Mouse (Mus musculus) thymus, postnatal 36 days (tissue): ENCODE data around the gene Lmbrd1.
"Not testable (repeated sequence)": the region's sequence is repeated elsewhere in the genome, so short reads cannot be mapped to it uniquely, and the experiment has no call there.

ENCODE experiments used
- DNase-seq, 2 experiments: peaks; one replicate each; pipeline ENCODE4 v3.0.0; 2022; ENCODE audit warnings: mixed read lengths in 2 of 2

Lmbrd1 gene

DNA sequence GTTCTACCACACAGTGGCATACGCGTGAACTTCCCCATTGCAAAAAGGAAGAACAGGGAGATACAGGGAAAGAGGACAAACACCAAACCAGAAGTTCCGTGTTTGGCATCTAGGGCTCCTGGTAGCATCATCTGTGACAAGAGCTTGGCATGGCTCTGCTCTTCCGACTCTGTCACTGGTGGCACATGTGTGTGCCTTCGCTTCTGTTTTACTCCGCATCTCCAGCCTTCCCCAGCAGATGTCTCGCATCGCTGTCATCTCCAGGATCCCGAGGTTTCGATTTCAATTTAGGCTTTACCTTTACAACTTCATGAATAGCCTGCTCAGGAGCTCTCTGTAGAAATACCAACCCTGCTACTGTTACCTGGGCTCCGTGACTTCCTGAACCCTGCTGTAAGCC lies 51.4 kb downstream of the Lmbrd1 start:
- DNase-seq = no peak

DNA sequence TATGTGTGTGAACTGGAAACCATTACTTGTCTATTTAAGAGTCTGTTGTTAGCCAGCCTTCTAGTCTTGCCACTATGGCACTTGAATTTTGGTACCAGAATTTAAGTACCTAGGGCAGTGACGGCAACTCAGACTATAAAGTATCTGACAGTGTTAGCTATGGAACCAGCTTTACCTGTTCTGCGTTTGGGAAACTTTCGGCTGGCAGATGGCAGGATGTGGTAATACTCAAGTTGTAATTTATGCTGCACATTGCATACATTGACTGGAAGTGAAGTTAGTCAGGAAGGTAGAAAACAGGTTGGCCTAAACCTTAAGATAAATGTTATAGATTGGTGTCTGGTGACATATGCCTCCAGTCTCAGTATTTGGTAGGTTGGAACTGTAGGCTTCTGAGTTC lies 53.9 kb downstream of the Lmbrd1 start:
- no peak for DNase-seq

DNA sequence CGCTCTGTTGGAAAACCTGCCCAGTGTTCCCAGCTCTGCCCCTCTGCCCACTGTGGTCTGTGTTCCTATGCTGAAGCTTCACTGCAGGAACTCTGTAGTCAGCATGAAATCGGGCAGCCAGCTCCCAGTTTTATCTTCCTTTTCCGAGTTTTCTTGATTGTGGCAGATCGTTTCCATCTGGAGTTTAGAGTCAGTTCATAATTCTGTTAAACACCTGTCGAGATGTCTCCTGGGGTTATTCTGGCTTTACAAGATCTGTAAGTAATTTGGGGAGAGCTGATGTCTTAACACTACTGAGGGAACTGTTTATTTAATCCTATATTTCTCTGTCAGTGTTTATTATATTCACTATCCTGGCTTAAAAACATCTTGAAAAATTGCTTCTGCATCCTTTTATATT lies 56.4 kb downstream of the Lmbrd1 start:
- no peak for DNase-seq

DNA sequence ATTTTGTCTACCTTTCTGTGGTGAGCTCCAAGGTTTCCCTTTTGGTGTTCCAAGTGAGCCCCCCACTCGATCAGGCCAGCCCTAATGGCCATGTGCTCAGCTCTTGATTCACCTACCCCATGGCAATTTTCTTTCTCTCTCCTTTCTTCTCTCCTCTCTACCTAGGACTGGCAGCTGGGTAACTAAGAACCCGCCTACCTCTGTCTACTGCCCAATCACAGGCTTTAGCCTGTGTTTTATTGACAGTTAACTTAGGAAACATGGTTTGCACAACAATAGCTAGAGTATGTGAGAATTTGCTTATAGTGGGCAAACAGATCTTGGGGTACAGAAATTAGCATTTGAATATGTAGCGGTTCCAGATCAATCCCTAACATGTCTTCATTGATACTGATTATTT lies 62.5 kb downstream of the Lmbrd1 start:
- DNase-seq = no peak

DNA sequence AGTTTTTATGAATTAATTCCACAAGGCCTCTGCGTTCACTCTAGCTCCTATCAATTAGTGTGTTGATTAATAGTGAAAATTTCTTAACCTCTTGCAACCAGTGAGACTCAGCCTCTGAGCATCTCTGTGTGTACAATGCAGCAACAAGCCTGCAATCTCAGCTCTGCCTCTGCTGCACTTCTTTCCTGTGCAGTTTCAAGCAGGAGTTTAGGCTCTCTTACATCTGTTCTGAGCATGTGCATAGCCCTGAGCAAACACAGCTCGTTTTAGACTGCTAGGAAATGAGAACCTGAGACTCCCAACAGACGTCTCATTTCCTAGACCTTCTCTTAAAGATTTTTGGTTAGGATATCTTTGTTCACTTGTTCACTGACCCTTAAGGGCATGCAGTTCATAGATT lies 63.1 kb downstream of the Lmbrd1 start:
- DNase-seq = no peak

DNA sequence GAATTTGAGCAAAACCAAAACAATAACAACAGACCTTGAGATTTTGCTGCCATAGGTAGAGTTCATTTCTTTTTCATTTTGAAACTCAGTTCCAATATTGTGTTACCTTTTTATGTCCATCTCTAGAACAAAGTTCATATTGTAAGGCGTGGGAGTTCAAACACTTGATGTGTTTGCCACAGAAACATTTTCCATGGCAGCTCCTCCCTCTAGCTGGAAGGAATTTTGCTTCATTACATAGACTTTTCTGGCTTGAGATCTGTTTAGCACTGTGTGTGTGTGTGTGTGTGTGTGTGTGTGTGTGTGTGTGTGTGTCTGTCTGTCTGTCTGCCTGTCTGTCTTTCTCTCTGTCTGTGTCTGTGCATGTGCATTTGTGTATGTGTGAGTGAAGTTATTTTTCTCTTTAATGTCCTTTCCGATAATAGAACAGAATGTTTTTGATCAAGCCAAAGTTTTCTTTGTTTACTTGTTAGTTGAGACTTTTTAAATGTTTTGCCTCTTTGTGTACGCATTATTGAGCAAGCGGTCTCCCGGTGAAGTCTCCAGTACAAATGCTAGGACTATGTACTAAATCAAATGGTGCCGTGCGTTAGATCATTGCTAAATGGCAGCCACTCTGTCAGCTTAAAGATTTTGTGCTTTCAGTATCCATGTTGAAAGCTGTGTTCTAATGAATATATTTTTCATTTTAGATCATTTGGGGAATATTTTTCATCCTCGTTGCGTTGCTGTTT lies 64.9 kb downstream of the Lmbrd1 start:
- no peak for DNase-seq

DNA sequence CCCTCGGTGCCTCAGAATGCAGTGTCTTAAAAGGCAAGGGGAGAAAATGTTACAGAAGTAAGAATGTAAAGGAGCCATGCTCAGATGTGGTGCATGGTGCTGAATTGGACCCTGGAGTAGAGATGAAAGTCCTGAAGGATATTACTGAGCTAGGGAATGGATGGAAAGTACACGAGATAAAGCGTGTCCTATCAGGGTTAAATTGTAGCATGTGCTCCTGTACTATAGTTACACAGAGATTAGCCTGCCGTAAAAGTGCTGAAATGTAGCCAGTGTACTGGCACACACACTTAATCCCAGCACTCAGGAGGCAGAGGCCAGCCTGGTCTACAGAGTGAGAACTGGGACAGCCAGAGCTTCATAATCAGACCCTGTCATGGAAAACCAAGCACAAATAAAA lies 74.3 kb downstream of the Lmbrd1 start:
- DNase-seq = no peak

DNA sequence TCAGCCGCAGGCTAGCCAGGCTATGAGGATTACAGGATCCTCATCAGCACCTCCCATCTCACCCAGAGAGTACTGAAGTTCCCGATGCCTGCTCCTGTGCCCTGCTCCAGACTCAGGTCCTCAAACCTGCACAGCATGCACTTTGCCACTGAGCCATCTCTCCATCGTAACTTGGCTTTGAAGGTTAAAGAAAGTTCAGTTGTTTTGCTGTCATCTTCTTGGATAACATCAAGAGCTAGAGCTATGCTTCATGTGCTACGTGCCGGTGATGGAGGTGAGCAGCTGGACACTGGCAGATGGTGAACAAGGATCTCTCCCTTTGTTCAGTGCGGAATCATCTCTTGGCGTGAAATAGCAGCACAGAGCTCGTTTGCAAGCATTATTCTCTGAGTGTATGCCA lies 80.1 kb downstream of the Lmbrd1 start:
- DNase-seq = no peak

DNA sequence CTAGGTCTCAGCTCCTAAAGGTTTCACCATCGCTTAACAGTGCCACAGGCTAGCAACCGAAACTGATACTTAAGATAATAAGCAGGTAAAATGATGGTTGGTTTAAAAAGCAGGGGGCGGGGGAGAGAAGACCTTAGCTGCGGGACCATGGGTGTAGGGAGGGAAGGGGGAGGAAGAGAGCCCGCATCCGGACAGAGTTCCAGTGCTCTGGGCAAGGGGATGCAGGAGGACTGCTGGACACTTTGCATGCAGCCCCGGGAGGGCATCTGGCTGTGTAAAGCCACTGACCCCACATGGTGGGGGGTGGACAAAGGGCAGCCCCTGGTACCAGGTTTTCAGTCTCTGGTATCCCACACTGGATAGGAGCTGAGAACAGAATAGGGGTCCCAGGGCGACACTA lies 88.0 kb downstream of the Lmbrd1 start:
- DNase-seq = no peak

DNA sequence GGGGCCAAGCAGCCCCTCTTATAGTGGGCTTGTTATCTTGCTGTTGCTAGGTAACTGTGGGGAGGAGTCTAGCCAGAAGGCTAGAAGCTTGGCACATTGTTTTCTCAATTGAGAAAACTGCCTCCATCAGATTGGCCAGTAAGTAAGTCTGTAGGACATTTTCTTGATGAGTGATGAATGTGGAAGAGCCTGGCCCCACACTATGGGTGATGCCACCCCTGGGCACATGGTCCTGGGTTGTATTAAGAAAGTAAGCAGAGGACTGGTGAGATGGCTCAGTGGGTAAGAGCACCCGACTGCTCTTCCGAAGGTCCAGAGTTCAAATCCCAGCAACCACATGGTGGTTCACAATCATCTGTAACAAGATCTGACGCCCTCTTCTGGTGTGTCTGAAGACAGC lies 88.8 kb downstream of the Lmbrd1 start:
- DNase-seq = not testable (repeated sequence)

DNA sequence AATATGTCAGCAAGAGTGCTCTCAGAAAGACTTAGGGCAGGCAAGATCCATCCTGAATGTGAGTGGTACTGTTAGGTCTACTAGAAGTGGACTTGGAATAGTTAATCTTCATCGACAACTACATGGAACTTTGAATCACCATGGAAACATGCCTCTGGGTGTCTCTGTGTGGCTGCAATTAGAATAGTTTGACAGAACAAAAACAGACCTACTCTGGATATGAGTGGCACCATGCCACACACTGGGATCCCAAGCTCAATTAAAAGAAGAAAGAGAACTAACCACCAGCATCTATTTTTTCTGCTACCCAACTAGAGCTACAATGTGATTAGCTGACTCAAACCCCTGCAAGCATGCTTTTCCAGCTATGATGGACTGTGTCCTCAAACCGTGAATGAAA lies 95.2 kb downstream of the Lmbrd1 start:
- DNase-seq = no peak

DNA sequence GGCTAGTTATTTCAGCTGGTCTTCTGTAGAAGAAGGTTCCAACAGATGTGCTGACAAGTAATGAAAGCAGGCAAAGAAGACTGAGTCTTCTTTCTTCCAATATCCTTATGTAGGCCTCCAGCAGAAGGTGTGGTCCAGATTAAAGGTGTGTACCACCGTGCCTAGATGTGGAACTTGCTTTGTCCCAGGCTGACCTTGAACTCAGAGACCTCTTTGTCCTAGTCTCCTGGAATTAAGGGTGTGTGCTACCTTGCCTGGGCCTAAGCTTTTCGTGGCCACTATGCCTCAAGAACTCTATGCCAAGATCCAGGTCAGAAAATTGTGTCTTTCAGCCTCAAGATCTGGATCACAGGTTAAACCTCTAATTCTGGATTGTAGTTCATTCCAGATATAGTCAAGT lies 98.1 kb downstream of the Lmbrd1 start:
- DNase-seq = no peak

DNA sequence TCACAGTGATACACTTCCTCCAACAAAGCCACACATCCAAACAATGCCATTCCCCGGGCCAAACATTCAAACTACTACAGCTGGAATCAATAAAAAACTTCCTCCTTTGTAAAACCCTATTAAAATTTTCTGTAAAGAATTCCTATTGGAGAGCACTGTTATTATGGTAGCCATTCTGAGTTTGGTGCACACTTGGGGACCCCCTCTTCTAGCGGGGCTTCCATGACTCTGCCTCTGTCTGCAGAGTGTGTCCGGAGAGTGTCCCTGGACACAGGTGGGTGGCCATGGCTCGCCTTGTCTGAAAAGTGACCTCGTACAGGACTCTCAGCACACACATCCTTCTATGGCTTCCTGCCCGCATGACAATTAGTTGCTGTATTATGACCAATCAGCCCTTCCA lies 114.7 kb downstream of the Lmbrd1 start:
- DNase-seq = no peak

DNA sequence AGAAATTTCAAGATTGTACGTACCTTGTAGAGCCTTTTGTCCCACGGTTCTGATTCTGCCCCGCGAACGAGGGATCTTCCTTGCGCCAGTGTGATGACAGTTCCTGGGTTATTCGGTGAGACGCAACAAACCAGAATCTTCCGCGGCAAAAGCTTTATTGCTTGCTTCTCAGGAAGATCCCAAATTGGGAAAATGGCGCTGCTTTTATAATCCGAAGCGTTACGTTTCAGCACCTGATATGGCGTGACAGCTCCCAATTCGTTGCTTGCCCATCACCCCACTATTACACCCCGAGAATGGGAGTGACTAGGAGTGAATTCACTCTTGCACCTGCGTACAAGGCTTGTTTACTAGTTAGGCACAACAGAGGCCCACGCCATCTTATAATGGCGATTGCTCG lies 129.5 kb downstream of the Lmbrd1 start:
- DNase-seq = not testable (repeated sequence)
